Mouse (Mus musculus) thymus, adult 2 months (tissue): ENCODE measurements around the gene Mpp2.

Experiments used
- CTCF ChIP-seq: fragments of 200-500 bp; IDR thresholded peaks from 2 replicates; pipeline ENCODE4 v1.5.1; 2012; ENCODE audit warnings: mild to moderate bottlenecking, control low read depth, low read length, moderate library complexity, borderline replicate concordance; ENCODE audit not compliant: control insufficient read depth, poor library complexity, insufficient read depth; ENCODE audit errors: extremely low read depth
- POLR2A ChIP-seq: fragments of 200-500 bp; IDR thresholded peaks from 2 replicates; pipeline ENCODE4 v1.6.1; 2012; ENCODE audit warnings: mild to moderate bottlenecking, low read length, control low read depth, moderate library complexity; ENCODE audit not compliant: control insufficient read depth, poor library complexity, insufficient read depth; ENCODE audit errors: extremely low read depth

GRCm38 (mm10) chr11:102051541-102051940 is 36.8 kb downstream of the Mpp2 start:
- no peak for TF ChIP-seq CTCF
- TF ChIP-seq POLR2A, result no peak
